Mouse (Mus musculus) left cerebral cortex, adult 11 months (tissue): ENCODE measurements around the gene Arl15.
A peak's percentile ranks its signal among the peaks of the same experiment; 100 is the strongest.

Source experiments
- DNase-seq: peaks from one replicate; pipeline ENCODE4 v3.0.0; 2022; ENCODE audit warnings: low spot score

Arl15 gene

DNA sequence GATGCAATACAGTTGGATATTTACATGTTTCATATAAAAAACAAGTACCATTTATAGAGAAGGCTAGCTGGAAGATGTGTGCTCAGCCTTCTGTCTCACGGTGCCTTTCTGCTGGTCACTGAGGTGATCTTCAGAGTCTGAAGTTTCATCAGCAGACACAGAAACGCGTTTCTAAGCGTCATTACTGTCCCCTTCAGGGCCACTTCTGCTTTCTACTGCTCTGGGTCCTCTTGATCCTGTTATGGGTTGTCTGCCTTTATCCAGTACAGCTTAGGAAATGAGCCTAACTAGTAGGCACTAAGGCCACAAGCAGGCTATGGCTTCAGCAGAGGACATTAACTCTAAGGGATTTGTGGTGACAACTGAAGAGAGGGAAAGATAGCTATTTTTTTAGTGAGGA is 5.9 kb downstream of the Arl15 start:
- no peak for DNase-seq

GRCm38 (mm10) chr13:113802571-113802970 is 8.3 kb downstream of the Arl15 start:
- DNase-seq, result no peak

DNA sequence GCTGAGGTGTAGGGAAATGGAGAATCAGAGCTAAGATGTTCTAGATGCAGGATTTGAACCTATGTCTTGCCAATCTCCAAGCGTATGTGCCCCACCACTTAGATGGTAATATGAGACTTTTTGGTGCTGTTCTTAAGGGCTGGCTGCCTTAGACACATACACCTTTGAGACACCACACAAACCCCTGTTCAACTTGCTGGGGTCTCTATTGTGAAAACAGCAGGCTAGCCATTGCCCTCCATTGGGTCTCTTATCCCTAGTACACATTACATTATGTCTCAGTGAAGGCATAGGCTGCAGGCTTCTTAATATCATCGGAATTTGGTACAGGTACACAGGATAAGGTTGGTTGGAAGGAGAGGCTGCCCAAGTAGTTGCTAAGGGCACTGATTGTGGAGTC is 16.8 kb downstream of the Arl15 start:
- no peak for DNase-seq

DNA sequence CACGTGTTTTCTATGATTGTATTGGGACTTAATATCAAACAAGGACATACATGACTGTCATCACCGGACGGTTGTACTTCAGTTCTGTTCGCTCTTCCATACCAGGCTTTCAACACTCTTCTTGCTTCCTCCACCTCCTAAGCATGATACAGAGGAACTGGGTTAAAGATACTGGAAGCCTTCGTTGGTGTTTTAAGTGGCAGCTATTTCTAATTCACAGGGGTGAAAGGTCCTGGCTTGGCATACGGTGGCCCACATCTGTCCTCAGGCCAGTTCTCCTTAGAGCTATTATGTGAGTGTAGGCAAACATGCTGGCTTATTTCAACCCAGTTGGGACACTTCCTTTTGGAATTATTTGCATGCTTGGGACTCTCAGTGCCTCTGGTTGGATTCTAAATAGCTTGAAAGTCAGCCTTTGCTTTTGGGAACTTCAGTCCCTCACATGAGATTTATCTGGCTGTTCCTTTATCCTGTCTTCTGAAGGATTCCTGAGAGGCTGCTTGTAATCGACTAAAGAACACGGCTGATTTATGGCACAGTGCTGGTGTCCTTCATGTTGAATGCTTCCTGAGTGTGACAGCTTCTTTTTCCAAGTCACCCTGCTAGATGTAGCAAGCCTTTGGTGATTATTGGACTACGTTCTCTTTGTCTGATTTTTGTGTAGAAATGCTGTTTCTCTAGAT is 17.7 kb downstream of the Arl15 start:
- DNase-seq, result no peak

GRCm38 (mm10) chr13:113812593-113812975 is 18.3 kb downstream of the Arl15 start:
- DNase-seq, result no peak

DNA sequence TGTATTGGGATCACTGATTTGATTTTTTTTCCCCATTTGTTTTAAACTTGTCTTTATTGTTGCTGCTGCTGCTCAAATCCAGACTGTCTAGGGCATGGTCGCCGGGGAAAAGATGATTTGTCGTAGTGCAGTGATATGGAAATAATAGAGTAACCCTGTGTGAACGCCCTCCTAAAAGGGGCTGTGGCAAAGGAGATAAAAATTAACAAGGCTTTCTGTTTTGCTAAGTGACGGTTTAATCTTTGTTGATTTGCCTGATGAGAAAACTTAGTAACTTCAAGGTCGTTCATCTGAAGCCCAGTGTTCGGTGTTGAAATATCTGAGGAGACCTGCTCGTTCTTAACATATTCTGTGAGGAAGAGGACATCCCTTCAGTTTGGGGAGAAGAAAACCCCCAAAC is 19.8 kb downstream of the Arl15 start:
- no peak for DNase-seq

GRCm38 (mm10) chr13:113815697-113816420 is 21.6 kb downstream of the Arl15 start:
- no peak for DNase-seq

GRCm38 (mm10) chr13:113816421-113816810 is 22.1 kb downstream of the Arl15 start:
- no peak for DNase-seq

DNA sequence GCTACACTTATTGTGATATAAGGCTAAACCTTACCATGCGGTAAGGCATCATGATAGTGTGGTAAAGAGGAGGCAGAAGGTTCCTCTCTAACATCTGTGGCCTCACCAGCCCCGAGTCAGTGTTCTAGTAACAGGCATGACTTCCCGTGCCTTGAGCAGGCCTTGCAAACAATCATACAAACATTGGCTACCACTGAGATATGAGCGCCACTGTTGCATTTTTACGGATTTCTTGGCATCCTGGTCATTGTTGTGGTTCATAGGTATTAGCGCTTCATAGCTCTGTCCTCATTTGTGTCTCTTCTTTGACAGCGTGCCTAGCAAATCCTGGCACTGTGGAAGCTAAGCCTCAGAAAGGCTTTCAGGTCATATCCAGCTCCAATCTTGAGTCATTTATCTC is 24.7 kb downstream of the Arl15 start:
- DNase-seq, result no peak

DNA sequence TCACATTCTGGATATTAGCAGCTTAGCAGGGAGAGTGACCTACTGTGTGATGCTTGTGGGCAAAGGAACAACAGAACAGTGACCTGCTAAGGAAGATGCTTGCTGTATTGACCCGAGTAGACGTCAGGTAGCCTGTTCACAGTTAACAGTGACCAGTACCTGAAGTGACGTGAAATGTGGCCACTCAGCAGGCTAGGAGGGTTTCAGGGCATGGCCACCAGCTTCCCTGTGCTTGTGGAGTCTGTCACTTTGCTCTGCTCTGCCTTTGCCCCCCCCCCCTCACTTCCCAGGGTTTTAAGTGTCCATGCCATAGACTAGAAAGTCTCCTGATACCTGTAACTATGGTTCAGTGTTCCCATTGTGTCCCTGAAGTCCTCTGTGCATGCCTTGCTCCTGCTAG is 25.9 kb downstream of the Arl15 start:
- DNase-seq, result no peak

GRCm38 (mm10) chr13:113821891-113822290 is 27.6 kb downstream of the Arl15 start:
- DNase-seq, result peak; percentile 38

GRCm38 (mm10) chr13:113824027-113824426 is 29.7 kb downstream of the Arl15 start:
- DNase-seq, result no peak

GRCm38 (mm10) chr13:113828633-113829032 is 34.3 kb downstream of the Arl15 start:
- DNase-seq, result no peak

DNA sequence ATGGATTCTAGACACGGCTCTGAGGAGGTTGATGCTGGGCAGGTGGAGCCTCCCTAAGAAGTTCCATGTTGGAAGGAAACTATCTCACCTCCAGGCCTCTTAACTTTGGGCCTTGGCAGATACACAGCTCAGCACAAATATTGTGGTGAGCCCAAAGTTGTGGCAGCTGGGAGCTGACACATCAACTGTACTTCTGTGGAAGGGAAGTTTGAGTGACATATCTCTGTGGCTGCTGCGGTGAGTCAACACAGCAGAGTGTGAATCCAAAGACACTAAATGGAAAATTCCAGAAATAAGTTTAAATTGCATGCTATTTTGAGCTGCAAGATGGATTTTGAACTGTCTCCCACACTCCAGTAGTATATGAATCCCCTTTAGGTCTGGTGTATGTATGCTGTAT is 34.8 kb downstream of the Arl15 start:
- no peak for DNase-seq

- DNase-seq, result no peak
Observed at GRCm38 (mm10) chr13:113830805-113831204, 36.5 kb downstream of the Arl15 start.

DNA sequence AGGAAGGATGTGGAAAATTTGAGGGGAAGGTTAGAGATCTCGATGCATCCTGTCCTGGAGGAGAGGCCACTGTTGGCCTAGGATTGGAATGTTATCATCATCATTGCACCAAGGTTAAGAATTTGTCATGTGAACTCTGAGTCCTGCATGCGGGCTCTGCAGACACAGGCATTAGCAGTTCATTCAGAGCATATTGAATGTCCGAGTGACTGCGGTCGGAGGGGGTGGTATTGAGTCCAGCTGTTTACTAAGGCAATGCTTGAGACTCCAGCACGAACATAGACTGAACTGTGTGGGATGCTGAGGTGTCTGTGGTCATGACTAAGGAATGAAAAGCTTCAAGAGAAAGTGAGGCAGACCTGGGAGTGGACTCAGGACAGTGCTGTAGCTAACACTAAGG is 38.6 kb downstream of the Arl15 start:
- DNase-seq, result no peak

GRCm38 (mm10) chr13:113835921-113836320 is 41.6 kb downstream of the Arl15 start:
- DNase-seq, result no peak

GRCm38 (mm10) chr13:113838601-113839576 is 44.6 kb downstream of the Arl15 start:
- DNase-seq, result no peak

DNA sequence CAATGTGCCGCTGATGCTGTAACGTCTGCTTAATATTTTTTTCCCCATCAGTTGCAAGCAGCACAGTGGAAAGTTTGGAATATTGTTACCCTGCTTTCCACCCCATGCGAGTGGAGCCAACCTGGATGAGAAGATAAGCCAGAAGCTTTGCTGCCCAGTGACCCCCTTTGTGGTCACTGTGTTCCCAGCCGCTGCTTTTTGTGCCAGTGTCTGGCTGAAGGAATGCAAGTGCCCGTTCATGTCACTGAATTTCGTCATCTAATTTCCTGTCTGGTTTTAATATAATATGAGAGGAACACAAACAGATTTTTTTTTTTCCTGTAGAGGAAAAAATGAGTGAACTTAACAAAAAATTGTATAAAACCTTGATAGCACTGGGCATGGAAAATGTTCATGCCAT is 46.1 kb downstream of the Arl15 start:
- no peak for DNase-seq

DNA sequence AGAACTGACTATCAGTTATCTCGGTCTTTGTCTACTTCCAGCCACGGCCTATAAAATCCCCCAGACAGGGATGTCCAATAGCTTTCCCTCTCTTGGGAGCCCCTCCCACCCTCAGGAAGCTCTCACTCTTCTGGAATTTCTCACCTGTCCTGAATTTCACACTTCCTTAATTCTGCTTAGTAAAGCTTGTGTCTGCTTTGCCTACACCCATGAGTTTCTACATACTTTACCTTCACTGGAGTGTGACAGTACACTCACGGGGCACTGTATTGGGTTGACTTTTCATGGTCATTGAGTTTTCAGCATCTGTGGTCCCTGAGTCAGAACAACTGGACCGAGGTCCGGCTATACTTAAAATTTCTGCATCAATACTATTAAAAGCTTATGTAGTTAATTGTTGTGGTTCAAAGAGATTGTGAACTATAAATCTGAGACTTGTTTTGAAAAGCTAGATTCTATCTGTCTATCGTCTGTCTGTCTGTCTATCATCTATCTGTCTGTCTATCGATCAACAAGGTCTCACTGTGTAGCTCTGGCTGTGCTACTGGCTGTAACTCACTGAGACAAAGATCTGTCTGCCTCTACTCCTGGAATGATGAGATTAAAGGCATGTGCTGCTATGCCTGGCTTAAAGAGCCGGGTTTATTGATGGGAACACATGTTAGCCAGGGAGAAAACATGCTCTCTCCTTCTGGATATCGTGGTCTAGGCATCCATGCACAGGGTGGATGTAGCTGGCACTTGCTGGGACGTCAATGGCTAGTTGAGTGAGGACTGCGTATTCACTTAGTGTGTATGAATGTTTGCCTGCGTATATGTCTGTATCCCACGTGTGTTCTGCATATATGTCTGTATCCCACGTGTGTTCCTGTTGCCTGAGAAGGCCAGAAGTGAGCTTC is 48.4 kb downstream of the Arl15 start:
- no peak for DNase-seq

DNA sequence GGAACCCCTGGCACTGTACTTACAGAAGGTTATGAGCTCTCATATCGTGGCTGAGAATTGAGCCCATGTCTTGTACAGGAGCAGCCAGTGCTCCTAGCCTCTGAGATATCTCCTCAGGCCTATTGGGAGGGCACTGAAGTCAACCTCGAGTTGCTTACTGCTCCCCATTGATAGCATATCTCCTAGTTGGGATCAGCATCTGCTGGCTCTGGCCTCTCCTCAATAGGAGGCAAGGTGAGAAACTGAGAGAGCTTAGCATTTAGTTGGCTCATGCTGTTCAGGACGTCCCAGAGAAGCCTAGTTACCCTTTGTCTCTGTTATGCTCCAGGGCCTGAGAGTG is 49.0 kb downstream of the Arl15 start:
- no peak for DNase-seq

DNA sequence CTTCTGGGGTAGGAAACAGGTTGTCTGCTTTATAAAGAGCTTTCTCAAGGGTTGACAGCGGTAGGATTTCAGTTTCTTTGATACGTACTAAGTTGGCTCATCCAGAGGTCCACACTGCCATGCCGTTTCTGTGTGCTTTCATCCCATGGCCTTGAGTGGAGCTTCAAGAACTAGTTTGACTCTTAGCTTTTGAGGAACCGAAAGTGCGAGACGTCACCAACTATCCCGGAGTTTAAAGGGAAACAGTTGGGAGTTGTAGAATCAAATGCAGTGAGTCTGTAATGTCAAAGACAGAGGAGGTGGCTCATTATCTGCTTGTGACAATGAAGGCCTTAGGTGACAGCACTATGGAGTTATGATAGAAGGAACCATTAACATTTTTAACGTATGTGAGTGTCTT is 49.6 kb downstream of the Arl15 start:
- no peak for DNase-seq
